Mouse (Mus musculus) cerebellum, postnatal 25 days (tissue): ENCODE results near the gene Trmt44.
"Not testable (repeated sequence)": the region's sequence is repeated elsewhere in the genome, so short reads cannot be mapped to it uniquely, and the experiment has no call there.

Experiments
- DNase-seq, 2 experiments: peaks; one replicate each; pipeline ENCODE4 v3.0.0; 2021; ENCODE audit warnings: mixed read lengths in 2 of 2

Trmt44 gene

DNA sequence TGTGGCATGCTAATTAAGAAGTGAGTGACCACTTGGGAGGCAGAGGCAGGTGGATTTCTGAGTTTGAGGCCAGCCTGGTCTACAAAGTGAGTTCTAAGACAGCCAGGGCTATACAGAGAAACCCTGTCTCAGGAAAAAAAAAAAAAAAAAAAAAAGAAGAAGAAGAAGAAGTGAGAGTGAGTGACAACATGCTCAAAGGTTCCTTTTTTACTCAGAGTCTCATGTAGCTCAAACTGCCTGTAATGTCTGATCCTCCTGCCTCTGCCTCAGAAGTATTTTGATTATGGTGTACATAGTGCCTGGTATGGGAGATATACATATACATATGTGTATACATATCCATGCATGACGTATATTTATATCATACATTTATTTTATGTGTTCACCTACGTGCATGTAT is 9.4 kb upstream of the Trmt44 start:
- not testable (repeated sequence) for DNase-seq

GRCm38 (mm10) chr5:35583221-35583783 is 8.4 kb upstream of the Trmt44 start:
- DNase-seq = no peak

DNA sequence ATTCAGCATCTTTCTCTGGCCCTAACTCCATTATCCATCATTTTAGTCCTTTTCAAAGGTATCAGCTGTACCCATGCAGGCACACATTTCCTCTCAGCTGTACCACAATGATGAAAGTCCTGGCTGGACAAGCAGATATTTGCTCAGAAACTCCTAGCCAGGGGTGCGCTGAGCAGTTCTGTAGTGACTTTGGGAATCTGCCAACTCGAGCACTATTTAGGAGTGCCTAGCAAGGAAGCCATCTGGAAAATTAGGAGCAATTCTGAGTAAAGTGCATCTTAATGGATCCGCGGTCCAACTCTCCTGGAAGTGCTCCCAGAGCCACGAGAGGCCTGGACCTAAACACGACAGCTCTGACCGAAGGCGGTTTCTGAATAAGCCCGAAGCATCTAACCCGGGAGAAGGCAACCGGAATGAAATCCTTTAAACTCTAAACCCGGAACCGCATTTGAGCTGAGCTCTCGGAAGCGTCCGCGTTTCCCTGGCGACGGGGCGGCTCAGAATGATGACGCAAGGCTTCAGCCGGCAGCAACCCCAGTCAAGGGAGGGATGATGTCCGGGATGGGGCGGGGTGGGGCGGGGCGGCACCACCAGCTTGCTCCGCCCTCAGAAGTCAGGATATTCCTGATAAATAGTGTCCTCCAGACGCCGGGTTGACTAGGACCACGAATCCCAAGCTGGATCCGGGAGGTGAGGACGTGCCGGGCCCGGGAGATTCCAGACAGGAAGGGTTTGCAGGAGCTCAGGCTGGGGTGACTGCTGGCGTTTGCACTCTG is 7.8 kb upstream of the Trmt44 start, which contains the start of gene Acox3:
Gene Acox3 (plus strand): TSS at position 596 of the 776 bp plus-strand sequence.
- peak; percentile 98 for DNase-seq

- DNase-seq = no peak
Measured at GRCm38 (mm10) chr5:35580156-35580922, 5.5 kb upstream of the Trmt44 start.

- no peak for DNase-seq
Measured at GRCm38 (mm10) chr5:35579247-35579893, 4.5 kb upstream of the Trmt44 start.

DNA sequence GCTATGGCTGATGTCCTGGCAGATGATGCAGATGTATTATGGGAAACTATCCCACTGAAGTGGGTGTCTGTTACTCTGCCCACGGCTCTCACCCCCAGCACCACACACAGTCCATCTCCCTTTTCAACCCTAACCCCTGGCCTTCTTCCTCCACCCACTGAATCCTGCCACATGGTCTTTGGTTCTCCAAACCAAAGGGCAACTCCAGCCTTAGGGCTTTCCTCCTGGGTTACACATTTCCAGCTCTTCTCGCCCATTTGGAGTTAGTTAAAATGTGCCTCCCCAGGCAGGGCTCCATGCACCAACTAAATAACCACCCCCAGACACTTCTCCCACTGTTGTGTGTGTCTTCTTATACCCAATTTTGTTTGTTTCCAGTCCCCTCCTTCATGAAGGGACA is 3.5 kb upstream of the Trmt44 start:
- no peak for DNase-seq

- DNase-seq = no peak
Measured at GRCm38 (mm10) chr5:35576409-35577020, 1.6 kb upstream of the Trmt44 start.

DNA sequence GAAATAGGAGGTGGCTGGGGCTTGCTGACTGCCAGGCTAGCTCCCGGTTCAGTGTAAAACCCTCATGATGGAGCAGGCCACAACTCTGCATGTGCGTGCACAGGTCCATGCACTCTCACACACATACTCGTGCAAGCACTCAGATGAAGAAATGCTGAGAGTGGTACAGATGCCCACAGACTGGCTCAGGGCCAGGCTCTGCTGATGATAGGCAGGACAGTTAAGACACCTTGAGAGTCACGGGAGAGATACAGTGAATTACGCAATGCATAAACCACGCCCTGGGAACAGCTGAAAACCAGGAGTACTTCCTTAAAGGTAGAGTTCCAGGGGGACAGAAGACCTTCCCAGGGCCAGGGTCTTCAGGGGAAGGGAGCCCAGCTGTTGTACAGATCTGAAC is 3.3 kb downstream of the Trmt44 start:
- DNase-seq = no peak

GRCm38 (mm10) chr5:35566632-35567031 is 8.2 kb downstream of the Trmt44 start:
- no peak for DNase-seq

- no peak for DNase-seq
Measured at GRCm38 (mm10) chr5:35565217-35565616, 9.7 kb downstream of the Trmt44 start.

- DNase-seq = peak; percentile 84 to 89
Measured at GRCm38 (mm10) chr5:35563449-35563848, 11.4 kb downstream of the Trmt44 start.

- no peak for DNase-seq
Measured at GRCm38 (mm10) chr5:35562616-35563015, 12.3 kb downstream of the Trmt44 start.

GRCm38 (mm10) chr5:35559447-35559846 is 15.4 kb downstream of the Trmt44 start:
- no peak for DNase-seq

DNA sequence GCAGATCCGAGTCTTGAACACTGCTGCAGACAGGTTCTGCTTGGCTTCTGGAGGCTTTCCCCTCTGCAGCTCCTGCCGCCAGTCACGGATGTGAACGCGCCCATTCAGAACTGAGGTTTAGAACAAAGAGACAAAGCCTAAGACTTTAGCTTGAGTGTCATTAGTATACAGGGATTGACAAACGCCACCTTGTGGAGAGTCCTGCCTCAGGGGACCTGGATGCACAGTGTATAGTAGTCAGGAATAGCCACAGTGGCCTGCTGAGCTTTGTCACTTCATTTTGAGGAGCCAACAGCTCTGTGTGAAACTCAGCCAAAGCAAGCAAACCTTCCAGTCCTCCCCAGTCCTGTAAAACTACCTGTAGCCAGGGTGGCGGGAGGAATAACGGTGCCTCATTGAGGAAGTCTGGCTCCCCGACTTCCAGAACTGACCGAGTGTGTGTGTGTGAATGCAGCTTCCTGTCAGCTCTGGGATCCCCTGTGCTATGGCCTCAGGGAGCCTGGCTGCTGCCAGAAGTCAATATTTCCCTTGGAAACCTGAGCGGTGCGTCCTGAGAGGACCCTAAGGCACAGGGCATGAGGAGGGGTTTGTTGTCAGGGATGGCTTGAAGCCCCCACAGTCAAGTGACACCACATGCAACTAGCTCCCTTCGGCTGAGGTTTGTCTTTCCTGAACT is 16.8 kb downstream of the Trmt44 start:
- no peak for DNase-seq

DNA sequence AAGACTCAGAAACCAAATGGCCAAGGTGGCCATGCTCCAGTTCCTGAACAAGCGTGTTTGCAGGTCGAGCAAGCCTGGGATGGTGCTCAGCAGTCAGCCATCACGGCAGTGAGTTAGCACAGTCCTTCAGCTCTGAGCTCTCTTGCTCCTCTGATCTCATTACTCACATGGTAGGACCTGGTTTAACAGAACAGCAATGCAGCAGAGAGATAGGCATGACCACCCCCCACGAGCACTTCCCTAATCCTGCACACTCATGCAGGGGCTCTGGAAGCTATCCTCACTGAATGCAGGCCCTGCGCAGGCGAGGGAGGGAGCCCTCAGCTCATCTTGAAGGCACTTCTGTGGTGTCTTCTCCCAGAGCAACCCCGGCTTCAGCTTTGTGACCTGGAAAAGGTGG is 18.5 kb downstream of the Trmt44 start:
- no peak for DNase-seq

GRCm38 (mm10) chr5:35552838-35553539 is 21.9 kb downstream of the Trmt44 start:
- DNase-seq = no peak

GRCm38 (mm10) chr5:35551855-35552837 is 22.7 kb downstream of the Trmt44 start:
- DNase-seq = peak; percentile 61 to 67

DNA sequence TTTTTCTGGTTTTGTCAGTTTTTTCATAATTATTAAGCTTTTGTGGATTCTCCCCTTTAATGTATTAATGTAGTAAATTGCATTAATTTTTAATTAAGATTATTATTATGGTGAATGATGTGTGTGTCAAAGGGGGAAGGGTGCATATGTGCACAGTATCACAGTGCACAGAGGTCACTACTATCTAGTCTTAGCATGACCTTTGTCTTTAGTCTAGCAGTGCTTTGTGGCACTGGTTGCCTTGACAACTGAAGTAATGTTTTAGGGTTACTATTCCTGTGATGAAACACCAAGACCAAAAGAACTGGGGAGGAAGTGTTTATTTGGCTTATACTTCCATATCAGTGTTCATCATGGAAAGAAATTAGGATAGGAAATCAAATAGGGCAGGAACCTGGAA is 28.7 kb downstream of the Trmt44 start:
- no peak for DNase-seq

DNA sequence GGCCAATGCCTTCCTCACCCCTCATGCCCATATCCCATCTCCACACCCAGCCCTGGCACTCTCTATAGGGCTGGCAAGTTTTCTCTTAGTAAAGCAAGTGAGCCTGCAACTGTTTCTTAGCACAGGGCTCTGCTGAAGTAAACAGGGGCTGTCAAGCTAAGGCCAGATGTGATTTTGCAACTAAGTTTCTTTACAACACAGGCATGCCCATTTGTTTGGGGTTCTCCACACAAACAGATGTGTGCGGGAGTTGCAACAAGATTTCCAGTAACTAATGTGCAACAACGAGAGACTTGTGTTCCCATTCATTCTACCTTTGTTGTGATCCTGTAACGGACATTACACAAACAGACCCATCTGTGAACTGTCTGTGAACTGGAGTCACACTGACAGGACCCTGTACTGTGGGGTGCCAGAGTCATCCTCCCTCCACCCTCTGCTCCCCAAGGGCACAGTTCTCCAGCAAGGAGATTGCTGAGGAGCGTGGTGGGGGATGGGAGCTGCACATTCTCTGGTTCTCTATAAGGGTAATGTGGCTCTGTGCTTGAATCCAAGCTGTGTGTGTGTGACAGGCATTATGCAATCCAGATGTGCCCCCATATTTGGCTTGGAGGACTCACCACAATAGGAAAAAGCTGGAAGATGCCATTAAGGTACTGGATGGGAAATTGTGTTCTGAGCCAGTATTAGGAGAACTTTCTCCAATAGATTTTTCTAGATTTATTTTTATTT is 33.6 kb downstream of the Trmt44 start:
- no peak for DNase-seq

- DNase-seq = no peak
Measured at GRCm38 (mm10) chr5:35540555-35540954, 34.3 kb downstream of the Trmt44 start.
